Mouse (Mus musculus) megakaryocyte, adult 5-6 weeks (primary cell): ENCODE results near the gene H2-Oa. TPM values are rescaled to one million over a fixed set of nuclear protein-coding genes. Genes with fewer than 3 reads are reported as not detected.

ENCODE experiments used
- ATAC-seq: 2 replicates; pipeline ENCODE4 v1.8.0; 2016; ENCODE audit warnings: mild to moderate bottlenecking, inconsistent platforms; ENCODE audit not compliant: poor library complexity, severe bottlenecking
- total RNA-seq, 2 experiments: library from RNA; stranded (forward) in 1 of 2; stranded (reverse) in 1 of 2; fragments of 153-499, 151-499 nt in 1 of 2; fragments of 221-1000, 200-1000 nt in 1 of 2; gene quantifications; 2 replicates each; pipeline versions ENCODE4 v1.2.3 to v1.2.4; 2015 to 2017

Gene H2-Oa
- total RNA-seq (2015) (10.0 and 10.8 TPM in 2 replicates), total RNA-seq (2017) (3.7 and 6.9 TPM in 2 replicates)

DNA sequence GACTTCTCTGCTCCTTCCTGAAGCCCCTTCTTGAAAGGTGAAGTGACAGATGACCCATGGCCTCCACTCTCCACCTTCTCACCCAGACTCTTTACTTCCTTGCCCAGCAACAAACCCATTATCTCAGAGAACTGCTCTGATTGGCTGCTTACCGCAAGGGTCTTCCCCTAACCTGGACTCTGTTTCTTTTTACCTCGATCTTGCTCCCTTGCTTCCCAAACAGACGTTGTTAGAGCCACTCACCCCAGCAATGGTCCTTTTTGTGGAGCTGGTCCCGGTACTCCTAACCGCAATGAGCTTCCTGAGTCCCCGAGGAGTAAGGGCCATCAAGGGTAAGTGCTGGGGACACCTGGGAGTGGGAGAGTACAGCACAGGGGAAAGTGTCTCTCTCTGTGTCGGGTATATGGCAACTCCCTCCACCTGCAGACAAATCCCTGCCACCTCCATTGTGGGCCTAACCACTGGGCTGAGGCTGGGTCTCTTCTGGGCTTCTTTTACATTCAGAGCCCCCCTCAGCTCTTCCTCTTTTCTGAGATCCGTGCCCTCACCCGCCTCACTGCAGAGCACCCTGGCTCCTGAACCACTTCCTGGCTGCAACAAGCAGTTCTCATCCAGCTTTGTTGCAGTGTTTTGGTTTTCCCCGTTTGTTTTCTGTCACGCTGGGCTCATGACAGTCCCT, at the start of gene H2-Oa:
Gene H2-Oa, plus strand, starts transcription at position 144 of the 679 bp plus-strand sequence.
- peak; percentile 64 for ATAC-seq

DNA sequence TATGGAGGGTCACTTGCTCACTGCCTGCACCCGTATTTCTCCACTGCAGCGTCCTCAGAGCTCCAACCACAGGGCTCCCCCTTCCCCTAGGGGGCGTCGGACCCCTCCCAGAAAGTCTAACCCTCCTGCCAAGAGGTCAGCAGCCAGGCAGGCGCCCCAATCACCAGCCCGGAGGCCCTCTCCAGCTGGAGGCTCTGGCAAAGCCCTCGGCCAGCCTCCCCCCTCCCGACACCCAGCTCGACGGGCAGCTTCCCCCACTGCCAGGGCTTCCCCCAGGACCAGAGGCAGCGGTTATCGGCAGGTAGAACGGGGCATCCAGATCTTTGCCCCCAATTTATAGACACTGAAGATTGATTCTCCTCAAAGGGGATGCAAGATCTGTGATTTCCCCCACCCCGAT, 46.2 kb upstream of the H2-Oa start:
- ATAC-seq = no peak

DNA sequence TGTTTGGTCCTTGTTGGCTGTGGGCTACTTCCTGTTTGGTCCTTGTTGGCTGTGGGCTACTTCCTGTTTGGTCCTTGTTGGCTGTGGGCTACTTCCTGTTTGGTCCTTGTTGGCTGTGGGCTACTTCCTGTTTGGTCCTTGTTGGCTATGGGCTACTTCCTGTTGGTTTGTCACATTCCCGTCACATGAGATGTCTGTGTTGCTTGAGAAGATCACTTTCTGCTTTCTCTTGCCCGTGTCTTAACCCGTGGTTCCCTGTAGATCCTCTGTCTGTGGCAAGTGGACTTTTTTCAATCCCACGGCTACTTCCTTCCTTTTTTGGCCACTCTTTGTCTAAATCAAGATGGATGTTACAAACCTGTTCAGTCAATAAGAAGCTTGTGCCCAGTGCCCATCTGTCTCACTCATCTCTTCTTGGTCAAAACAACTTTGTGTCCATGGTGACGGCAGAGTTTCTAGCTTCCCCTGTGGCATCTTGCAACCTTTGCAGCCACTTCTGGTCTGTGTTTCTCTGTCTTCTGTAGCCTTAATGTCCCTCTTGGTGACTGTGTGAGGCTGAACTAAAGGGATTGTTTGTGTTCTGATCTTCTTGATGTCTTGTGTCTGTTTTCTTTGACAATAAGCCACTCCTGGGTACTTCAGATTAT, 44.6 kb upstream of the H2-Oa start:
- ATAC-seq = peak; percentile 85

DNA sequence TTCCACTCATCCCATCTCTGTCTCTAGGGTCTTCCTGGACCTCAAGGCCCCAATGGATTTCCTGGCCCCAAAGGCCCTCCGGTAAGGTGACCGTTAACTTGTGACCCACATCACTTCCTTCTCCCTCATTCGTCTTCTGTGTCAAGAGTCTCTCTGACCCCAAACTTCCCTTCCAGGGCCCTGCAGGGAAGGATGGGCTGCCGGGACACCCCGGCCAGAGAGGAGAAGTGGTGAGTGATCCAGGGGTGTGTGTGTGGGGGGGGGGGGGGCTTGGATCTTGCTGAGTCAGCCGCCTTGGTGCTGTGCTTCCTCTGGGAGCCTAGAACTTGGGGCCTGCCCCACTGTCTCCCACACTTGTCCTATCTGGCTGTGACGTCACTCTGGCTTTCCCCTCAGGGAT, 34.9 kb upstream of the H2-Oa start:
- peak; percentile 83 for ATAC-seq

DNA sequence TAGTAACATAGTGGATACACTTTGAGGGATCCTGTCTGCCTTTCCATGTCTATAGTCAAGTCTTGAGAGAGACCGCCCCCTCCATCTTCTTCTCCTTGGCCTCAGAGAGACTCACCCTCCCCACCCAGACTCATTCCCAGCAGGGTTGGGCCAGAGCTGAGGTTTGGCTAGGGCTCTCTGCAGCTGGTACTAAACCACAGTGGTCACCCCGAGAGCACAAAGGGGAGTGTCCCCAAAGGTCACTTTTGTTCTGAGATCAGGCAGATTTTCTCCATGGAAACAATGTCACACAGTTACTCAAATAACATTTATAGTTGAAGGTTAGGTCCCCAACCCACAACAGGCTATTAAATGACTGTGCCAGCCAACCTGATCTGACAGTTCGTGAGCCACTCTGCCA, 23.3 kb upstream of the H2-Oa start:
- ATAC-seq = 0 out of 2 replicates have a peak, but pooled peaks have one; percentile 11

DNA sequence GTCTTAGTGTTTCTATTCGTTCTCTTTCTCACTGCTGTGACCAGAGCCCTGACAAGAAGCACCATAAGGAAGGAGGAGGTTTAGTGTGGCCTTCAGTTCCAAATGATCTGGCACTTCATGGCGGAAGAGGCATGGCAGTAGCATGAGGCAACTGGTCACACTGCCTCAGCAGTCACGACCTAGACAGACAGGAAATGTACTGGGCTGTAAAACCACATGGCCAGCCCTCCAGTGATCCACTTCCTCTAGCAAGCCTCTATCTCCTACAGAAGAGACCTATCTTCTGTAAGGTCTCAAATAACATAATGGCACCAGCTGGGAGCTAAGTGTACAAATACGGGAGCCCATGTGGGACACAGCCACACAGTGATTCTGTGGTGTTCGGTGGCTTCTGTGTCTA, 20.0 kb upstream of the H2-Oa start:
- peak; percentile 89 for ATAC-seq

DNA sequence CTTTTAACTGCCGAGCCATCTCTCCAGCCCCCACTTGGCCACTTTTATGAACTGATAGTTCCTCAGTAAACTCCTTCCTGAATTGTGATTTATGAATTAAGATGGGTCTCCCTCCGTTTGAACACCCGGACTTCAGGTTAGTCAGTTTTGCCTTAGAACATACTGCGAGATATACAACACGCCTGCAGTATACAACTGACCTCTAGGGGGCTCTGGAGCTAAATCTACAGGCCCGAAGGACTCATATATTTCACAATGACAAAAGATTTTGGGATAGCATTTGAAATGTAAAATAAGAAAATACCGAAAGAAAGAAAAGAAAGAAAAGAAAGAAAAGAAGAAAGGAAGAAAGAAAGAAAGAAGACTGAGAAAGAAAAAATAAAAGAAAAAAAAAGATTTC, 16.9 kb upstream of the H2-Oa start:
- no peak for ATAC-seq

DNA sequence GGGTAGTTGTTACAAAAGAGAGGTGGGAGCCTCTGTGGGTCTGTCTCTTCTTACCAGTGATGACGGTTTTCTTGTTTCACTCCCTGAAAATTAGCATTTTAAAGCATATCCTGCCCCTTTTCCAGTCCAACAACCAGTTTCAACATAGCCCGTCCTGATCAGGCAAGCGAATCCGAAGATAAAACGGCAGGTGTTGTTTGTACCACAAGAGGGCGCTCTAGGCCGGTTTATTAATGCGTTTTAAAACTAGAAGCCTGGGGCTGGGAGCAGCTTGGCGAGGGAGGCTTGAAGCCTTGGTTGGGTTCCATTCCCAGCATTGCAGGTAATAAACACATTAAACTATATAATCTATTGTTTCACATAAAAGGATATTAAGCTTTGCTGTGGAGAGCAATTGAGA, 14.6 kb upstream of the H2-Oa start:
- peak; percentile 80 for ATAC-seq

DNA sequence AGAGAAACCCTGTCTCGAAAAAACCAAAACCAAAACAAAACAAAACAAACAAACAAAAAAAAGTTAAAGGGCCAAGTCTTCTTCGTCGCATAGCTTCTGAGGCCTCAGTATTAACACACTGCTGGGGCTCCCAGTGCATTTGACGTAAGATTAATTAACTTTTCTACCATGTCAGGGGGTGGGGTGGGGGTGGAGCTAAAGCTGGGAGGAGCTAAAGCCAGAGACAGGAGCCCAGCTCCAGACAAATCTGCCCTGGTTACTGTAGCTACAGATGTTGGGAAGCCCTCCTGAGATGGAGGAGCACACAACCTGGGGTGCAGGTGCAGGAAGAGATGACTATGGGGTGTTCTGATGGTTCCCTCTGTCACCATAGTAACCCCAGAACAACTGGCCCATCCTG, 14.0 kb upstream of the H2-Oa start:
- ATAC-seq = no peak

DNA sequence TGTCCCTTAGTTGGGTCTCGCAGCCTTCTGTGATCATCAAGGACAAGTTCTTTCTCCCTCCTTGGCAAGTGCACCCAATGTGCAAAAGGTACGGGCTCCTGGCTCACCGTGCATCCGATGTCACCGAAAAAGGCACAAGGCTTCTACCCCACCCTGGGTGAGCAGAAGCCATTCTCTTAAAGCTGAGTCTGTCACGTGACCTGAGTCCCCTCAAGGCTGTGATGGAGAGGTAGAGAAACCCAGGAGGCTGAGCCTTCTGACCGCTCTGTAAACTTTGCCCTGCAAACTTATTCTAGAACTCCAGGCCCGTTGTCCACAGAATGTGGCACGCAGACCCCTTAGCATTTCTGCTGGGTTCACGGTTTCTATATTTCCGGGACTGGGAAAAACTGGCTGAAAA, 13.1 kb upstream of the H2-Oa start:
- no peak for ATAC-seq

DNA sequence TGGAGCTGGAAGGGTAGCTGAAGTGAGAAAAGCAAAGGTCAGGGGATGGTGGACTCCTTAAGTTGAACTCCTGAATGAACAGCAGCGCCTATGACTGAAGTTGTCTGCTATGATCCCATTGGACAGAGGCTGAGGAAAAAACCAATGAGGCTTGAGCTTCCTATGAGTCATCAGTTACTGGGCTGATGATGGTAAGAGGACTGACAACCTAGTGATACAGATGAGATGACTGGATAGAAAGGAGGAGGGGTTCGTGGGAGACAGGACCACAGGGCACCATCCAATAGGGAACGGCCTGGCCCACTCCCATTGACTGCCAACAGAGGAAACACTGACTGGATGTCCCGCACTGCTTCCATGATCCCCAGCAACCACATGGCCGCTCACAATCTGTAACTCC, 12.5 kb upstream of the H2-Oa start:
- peak; percentile 78 for ATAC-seq

DNA sequence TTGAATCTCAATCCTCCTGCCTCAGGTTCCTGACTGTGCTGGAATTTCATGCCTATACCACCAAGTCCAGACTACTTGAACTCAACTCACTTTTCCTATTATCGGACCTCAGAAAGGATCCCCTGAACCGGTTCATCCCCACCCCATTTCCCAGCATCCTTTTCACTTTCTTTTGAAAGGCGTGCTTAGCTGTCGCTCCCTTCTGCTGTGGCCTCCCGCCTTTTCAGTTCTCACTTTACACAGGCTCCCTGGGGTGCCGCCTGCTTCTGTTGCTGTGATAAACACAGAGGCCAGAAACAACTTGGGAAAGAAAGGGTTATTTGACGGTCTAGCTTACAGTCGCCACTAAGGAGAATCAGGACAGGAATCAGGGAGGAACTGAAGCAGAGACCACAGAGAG, 9.0 kb upstream of the H2-Oa start:
- ATAC-seq = no peak

DNA sequence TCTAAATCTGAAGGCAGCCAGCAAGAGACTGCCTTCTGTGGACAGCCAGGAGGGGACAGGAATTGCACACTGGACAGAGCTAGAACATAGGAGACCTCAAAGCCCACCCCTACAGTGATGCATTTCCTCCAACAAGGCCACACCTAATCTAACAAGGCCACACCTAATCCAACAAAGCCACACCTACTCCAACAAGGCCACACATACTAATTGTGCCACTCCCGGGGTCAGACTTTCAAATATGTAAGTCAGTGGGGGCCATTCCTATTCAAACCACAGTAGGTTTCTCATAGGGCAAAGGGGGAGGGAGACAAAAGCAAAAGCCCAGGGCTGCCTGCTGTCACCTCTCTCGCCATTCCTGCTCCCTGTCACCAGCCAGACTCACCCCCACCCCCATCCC, 4.8 kb upstream of the H2-Oa start:
- no peak for ATAC-seq

DNA sequence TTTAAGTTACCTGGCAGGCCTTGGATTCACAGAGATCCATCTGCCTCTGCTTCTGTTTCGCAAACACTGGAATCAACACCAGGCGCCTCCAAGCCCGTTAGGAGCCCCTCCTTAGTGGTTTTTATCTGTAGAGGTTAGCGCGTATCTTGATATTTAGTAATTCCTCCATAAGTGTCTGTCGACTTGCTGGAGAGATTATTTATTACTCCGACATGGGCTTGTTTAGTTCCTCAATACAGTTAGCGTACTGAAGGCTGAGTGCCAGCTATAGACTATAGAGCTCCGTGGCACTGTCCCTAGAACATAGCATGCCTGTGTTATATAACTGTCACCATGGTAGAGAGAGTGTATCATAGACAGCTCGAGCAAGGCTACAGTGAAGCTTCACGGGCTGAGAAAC, 4.0 kb upstream of the H2-Oa start:
- ATAC-seq = no peak

DNA sequence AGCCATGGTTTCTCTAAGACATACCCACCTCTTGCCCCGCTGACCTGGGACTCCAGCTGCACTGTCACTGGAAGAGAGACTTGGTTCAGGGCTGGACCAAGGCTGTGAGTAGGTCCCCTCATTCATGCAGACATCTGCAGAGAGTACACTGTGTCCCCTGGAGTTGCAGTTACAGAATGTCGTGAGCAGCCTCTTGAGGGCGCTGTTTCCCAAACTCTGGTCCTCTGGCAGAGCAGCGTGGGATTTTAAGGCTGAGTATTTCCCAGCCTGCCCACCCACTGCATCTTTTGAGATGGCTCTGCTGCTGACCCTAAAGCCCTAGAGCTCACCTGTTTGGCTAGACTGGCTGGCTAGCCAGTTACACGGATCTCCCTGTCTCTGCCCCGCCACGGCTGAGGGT, 1.2 kb upstream of the H2-Oa start:
- ATAC-seq = no peak

DNA sequence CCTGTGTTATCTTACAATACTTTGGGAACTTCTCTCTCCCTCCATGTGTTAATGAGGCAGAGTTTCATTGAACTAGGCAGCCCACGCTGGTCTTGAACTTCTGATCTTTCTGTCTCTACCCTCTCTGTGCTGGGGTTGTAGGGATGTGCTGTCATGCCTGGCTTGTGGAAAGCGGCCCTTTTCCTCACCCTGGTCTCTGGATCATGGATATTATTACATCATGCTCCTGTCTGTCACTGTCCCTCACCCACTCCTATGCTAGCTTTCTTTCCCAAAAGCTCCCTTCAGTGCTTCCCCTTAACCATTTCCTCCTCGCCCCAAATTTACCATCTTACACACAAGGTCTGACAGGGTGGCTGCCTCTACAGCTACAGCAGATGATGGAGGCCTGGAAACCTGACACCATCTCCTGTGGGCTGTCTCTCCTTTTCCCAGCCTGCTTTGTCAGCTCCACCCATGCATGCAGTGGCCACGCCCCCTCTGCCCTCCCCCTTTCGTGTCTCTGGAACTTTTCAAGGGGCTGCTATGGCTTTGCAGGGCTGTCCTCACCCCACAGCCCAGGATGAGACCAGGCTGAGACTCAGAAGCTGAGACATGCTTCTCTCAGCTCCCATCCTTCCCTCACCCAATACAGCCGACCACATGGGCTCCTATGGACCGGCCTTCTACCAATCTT, 1.2 kb downstream of the H2-Oa start:
- ATAC-seq = no peak

DNA sequence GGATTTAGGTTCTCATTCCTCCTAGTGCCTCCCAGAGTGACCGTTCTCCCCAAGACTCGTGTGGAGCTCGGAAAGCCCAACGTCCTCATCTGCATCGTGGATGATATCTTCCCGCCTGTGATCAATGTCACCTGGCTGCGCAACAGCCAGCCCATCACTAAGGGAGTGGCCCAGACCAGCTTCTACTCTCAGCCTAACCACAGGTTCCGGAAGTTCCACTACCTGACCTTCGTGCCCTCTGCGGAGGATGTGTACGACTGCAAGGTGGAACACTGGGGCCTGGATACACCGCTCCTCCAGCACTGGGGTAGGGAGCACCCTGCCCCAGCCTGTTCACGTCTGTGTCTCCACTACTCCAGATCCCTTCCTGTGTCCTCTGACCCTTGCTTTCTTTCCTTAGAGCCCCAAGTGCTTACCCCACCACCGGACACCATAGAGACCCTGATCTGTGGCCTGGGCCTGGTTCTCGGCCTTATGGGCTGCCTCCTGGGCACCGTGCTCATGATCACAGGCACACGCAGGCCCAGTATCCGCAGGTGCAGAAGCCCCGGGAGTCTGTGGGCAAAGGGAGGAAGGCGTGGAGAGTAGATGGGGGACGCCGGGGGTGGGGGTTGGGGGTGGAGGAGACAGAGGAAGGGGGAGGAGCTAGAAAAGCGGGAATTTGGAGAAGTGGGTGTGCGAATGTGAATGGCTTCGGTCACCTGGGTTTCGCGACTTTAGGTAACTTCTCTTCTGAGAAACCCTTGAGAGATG, 2.3 kb downstream of the H2-Oa start:
- peak; percentile 53 for ATAC-seq

DNA sequence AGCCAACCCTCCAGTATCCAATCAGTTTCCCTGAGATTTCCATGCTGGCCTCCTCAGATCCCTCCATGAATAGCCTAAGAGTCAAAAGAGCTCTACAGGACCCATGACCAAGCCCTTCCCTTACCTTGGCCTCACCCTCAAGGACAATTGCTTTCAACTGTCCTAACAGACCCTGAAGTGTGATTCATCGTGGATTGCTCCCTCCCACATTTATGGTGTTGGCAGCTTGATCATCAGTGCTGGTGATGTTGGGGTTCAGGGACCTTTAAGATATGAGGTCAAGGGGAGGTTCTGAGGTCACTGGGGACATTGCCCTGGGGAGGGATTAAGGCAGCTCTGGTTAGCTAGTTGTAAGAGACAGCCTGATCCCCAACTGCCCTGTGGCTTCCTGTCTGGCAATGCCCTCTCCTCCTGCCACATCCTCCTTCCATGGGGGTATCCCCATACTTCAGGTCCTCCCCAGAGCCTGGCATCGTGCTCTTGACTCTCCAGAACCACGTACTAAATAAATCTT, 4.4 kb downstream of the H2-Oa start:
- ATAC-seq = no peak

DNA sequence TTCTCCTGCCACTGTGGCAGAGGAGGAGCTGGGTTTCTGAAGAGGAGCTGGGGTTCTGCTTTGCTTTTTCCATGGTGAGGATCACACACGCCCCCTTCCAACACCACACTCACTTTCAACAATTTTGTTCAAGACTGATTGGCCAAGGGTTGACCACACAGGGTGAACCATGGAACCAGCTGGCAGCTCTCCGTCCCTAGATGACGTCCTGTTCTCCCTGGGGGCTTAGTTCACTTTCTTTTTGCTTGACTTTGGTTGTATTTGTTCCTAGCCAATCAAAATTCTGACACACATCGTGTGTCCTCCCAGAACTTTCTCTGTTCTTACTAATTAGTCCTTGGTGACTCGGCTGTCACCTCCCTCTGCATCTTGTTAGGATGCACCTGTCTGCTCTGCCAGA, 5.1 kb downstream of the H2-Oa start:
- ATAC-seq = no peak

DNA sequence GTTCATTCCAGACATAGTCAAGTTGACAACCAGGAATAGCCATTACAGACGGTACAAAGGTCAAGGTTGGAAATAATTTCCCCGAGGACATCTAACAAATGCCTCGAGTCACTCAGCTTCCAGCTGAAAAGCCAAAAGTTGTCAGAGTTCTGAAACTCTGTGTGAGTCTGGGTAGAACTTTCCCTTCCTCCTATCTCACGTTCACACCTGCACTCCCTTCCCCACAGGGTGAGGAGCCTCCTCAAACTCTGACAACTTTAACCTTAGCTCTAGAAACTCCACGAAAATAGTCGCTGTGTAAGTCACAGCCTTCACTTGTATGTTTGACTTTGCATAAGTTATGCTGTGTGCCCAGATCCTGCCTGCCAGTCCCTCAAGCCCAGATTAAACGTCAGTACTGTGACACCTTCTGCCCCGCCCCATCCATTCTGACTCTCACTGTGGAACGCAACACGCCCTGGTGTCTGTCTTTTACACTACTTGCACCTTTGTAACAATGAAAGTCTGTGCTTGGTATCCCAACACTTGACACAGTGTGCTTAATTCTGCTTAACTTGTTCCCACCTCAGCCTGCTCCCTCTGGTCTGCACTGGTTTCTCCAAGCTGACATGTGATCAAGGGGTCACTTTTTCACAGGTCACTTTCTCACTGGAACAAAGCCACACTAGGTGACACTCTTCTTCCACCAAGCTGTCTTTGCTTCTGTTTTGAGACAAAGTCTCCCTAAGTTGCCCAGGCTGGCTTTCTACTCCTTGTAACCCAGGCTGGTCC, 6.8 kb downstream of the H2-Oa start:
- no peak for ATAC-seq
